8 mouse cellular contexts compared by ENCODE assay signal in genomic region chr12:8772451-8773143, GRCm38 (mm10). TPM values are rescaled to one million over a fixed set of nuclear protein-coding genes. Genes with fewer than 3 reads are reported as not detected.
DNase-seq lines count a peak whose midpoint lies in the region; ATAC-seq lines count a peak whose summit lies in the region.

No protein-coding gene starts in this region.

- H3K27me3 ChIP-seq in forebrain, embryonic 15.5 days: no peaks in the 10 kb centered on the region
- no peaks in the 10 kb centered on the region for H3K27me3 ChIP-seq in hindbrain, embryonic 15.5 days
- peaks cover 44% of the 10 kb centered on the region for H3K27me3 ChIP-seq in liver, embryonic 13.5 days

- peak; percentile 52 for DNase-seq in cerebellum, adult 11 months
- no peak for DNase-seq in cerebellum, adult 9-10 months
- peak; percentile 55 to 71 for DNase-seq in adrenal gland, postnatal 36 days
- DNase-seq in liver, embryonic 13.5 days: peak; percentile 20
- DNase-seq in neural tube, embryonic 10.5 days (ENCODE audit: extremely low spot score, low spot score): peak; percentile 79
- DNase-seq in thymus, postnatal 10 days (ENCODE audit: low spot score in 2 of 2): peak; percentile 28 to 39

- H3K4me1 ChIP-seq in forebrain, embryonic 15.5 days: peaks cover 15% of the 10 kb centered on the region
- H3K4me1 ChIP-seq in hindbrain, embryonic 15.5 days (replicated peaks): peaks cover 17% of the 10 kb centered on the region
- H3K4me1 ChIP-seq in liver, embryonic 13.5 days (replicated peaks): peaks cover 59% of the 10 kb centered on the region

- H3K9ac ChIP-seq in forebrain, embryonic 15.5 days (replicated peaks): peak overlapping the region; percentile 85
- H3K9ac ChIP-seq in hindbrain, embryonic 15.5 days: peak overlapping the region; percentile 69
- H3K9ac ChIP-seq in liver, embryonic 13.5 days: peak overlapping the region; percentile 79

- WGBS in forebrain, embryonic 15.5 days: under 1% methylated on average over 50 of the region's 55 CpGs
- WGBS in hindbrain, embryonic 15.5 days: under 1% methylated on average over 53 of the region's 55 CpGs
- under 1% methylated on average over 52 of the region's 55 CpGs for WGBS in liver, embryonic 13.5 days (ENCODE audit: insufficient replicate concordance)

- peak overlapping the region; percentile 96 for H3K4me2 ChIP-seq in forebrain, embryonic 15.5 days (replicated peaks)
- H3K4me2 ChIP-seq in hindbrain, embryonic 15.5 days: peak overlapping the region; percentile 93
- H3K4me2 ChIP-seq in liver, embryonic 13.5 days: peak overlapping the region; percentile 96

- no peaks in the 10 kb centered on the region for H3K9me3 ChIP-seq in forebrain, embryonic 15.5 days
- H3K9me3 ChIP-seq in hindbrain, embryonic 15.5 days: no peaks in the 10 kb centered on the region
- H3K9me3 ChIP-seq in liver, embryonic 13.5 days (replicated peaks): no peaks in the 10 kb centered on the region

- peak overlapping the region; percentile 78 for H3K27ac ChIP-seq in forebrain, embryonic 15.5 days (replicated peaks)
- H3K27ac ChIP-seq in hindbrain, embryonic 15.5 days (replicated peaks): peak overlapping the region; percentile 72
- H3K27ac ChIP-seq in liver, embryonic 13.5 days: peak overlapping the region; percentile 58; the same call in 1 of the 2 replicates

- peak; percentile 40 for ATAC-seq in forebrain, embryonic 15.5 days (replicated peaks)
- peak; percentile 28 for ATAC-seq in hindbrain, embryonic 15.5 days (ENCODE audit: low FRiP score, low read depth)
- ATAC-seq in liver, embryonic 13.5 days (ENCODE audit: low read depth): peak; percentile 34

- H3K36me3 ChIP-seq in forebrain, embryonic 15.5 days: no peaks in the 10 kb centered on the region
- no peaks in the 10 kb centered on the region for H3K36me3 ChIP-seq in hindbrain, embryonic 15.5 days
- H3K36me3 ChIP-seq in liver, embryonic 13.5 days: no peaks in the 10 kb centered on the region

- H3K4me3 ChIP-seq in forebrain, embryonic 15.5 days: peak overlapping the region; percentile 93
- H3K4me3 ChIP-seq in hindbrain, embryonic 15.5 days: peak overlapping the region; percentile 80
- H3K4me3 ChIP-seq in liver, embryonic 13.5 days (replicated peaks): peak overlapping the region; percentile 71

RNA-seq across cellular contexts. Expression of gene Sdc1, which starts 1.5 kb away (rescaled TPM):
- total RNA-seq in adrenal gland, postnatal 36 days (2021): 10 to 100 TPM; 16.5 to 17.0 TPM
- polyA plus RNA-seq in forebrain, embryonic 15.5 days (2015; fragmentation: Nextera tagmentation; extraction: Ambion mirVana): 28.7 and 28.8 TPM in 2 replicates
- polyA plus RNA-seq in hindbrain, embryonic 15.5 days (2015; fragmentation: Nextera tagmentation; extraction: Ambion mirVana): 18.1 and 21.8 TPM in 2 replicates
- 23.3 and 29.6 TPM in 2 replicates for polyA plus RNA-seq in liver, embryonic 13.5 days (2015; fragmentation: Nextera tagmentation; extraction: Ambion mirVana)
